Mouse (Mus musculus) CD8-positive naive resting alpha-beta T cell, adult 2 months (primary cell): ENCODE measurements around the gene Otx2.

Experiments
- DNase-seq, 2 experiments: peaks; one replicate each; pipeline ENCODE4 v3.0.0; 2022; ENCODE audit warnings: low read depth in 2 of 2, low spot score in 2 of 2

Otx2 gene

GRCm38 (mm10) chr14:48669541-48670257 lies 3.9 kb downstream of the Otx2 start:
- no peak for DNase-seq

DNA sequence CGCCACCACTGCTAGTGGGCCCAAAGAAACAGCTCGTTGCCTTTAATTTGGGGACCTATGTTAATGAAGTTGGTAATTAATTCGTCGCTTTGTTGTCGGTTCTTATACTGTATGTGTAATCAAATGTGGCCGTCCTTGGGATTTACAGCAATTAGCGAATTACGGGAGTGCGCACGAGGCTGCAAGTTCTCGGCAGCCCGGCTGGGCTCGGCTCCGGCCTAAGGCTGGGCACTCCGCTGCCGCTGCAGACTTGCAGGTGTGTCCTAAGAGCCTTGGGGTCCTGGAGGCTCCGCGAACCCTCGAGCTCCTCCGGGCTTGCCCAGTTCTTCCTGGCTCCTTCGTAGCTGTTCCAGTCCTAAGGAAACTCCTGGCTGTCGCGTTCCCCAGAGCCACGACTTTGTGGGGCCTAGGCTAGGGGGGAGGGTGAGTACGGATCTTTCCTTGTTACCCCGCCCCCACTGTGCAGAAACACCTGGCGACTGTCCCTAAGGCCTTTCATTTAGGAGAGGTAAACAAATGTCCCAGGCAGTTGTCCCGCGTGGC lies 4.8 kb downstream of the Otx2 start:
- no peak for DNase-seq

- no peak for DNase-seq
Measured at GRCm38 (mm10) chr14:48668051-48668481, 5.6 kb downstream of the Otx2 start.

- no peak for DNase-seq
Measured at GRCm38 (mm10) chr14:48667396-48667795, 6.2 kb downstream of the Otx2 start.

- no peak for DNase-seq
Measured at GRCm38 (mm10) chr14:48666771-48667170, 6.8 kb downstream of the Otx2 start.

GRCm38 (mm10) chr14:48665816-48666661 lies 7.6 kb downstream of the Otx2 start:
- no peak for DNase-seq

GRCm38 (mm10) chr14:48664841-48665815 lies 8.5 kb downstream of the Otx2 start:
- DNase-seq = no peak

DNA sequence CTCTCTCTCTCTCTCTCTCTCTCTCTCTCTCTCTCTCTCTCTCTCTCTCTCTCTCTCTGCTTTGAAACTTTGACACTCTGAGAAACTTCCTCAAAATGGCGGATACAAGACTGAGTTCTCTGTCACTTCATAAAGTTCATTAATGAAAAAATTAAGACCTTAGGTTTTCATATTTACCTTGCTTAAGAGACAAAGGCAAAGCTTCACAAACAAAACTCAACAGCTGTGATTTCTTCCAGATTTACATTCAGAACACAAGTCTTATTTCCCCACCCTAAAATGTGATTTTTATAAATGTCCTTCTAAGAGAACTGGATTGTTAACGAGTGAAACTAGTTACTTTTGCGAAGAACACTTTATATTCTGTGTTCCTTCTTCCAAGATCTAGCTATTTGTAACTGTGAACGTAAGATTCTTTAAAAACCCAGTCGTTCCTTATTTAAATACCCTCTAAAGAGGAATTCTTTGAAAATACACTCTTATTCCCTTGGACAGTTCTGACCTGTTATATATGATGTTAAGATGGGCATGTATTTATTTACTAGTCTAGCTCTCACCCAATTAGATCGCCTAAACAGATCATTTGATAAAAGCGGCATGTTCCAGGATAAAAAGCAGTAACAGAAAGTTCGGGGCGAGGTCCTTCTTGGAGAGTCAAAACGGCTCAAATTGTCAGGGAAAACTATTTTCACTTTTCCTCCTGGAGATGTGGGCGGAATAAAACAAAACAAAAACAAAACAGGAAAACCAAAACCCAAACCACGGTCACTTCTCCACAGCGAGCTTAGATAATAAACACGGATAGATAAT lies 9.4 kb downstream of the Otx2 start:
- DNase-seq = no peak

GRCm38 (mm10) chr14:48663531-48663930 lies 10.1 kb downstream of the Otx2 start:
- no peak for DNase-seq

GRCm38 (mm10) chr14:48662568-48663236 lies 10.9 kb downstream of the Otx2 start:
- DNase-seq = no peak

- no peak for DNase-seq
Measured at GRCm38 (mm10) chr14:48661646-48662567, 11.7 kb downstream of the Otx2 start.

DNA sequence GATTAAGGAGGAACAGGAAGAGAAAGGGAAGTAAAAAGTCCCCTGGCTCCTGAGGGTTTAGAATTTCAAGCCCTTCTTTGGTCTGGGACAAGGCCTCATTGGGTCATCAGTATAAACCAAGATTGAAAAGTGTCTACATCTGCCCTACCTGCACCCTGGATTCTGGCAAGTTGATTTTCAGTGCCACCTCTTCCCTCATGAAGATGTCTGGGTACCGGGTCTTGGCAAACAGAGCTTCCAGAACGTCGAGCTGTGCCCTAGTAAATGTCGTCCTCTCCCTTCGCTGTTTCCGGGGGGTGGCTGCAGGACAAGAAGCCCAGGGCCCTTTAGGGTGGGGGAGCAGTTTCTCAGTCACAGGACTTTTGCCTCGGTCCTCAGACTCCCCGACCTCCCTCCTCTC lies 12.5 kb downstream of the Otx2 start:
- DNase-seq = no peak

- no peak for DNase-seq
Measured at GRCm38 (mm10) chr14:48660593-48660992, 13.0 kb downstream of the Otx2 start.

GRCm38 (mm10) chr14:48659661-48660060 lies 14.0 kb downstream of the Otx2 start:
- no peak for DNase-seq

DNA sequence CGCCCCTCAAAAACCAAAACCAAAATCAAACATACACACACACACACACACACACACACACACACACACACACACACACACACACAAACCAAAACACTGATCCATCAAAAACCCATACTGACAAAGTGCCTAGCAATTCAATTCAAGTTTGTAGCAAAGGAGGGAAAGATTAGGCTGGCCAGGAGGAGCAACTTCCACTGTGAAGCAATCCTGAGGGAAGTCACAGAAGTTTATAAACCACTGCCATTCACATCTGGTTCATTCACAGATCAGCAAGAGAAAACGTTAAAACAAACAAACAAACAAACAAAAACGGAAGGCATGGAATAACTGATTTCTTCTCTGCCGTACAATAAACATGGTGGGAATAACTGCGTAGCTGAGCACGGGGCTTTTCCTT lies 16.4 kb downstream of the Otx2 start:
- no peak for DNase-seq

- DNase-seq = no peak
Measured at GRCm38 (mm10) chr14:48656711-48657110, 16.9 kb downstream of the Otx2 start.

GRCm38 (mm10) chr14:48655792-48656550 lies 17.6 kb downstream of the Otx2 start:
- DNase-seq = no peak
